Mouse (Mus musculus): Measurements from ENCODE around the gene Col8a1.

DNA sequence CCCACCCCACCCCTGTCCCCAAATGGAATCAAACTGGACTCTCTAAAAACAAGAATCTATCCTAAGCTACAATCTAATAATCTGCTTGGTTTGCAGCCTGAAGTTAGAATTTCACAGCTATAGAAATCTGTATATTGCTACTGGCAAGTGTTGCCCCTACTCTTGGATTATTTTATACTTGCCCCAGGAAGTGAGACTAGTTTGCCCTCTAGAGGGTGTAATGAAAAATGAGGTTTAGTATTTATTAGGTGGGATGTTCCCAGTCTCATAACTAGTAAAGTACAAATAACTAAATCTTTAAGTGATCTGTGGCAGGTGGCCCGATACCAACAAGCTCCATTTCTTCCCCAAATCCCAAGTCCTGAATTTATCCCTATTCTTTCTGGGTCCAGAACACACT is 177.0 kb downstream of the Col8a1 start:
- TF ChIP-seq POLR2A (IDR thresholded peaks at IDR 0.05; ENCODE audit: borderline replicate concordance, insufficient read depth, low read length) (no peak), CTCF (IDR thresholded peaks at IDR 0.05; ENCODE audit: borderline replicate concordance, insufficient read depth, low read depth, low read length) (no peak)
